11 mouse cellular contexts compared by ENCODE assay signal in the genomic region with DNA sequence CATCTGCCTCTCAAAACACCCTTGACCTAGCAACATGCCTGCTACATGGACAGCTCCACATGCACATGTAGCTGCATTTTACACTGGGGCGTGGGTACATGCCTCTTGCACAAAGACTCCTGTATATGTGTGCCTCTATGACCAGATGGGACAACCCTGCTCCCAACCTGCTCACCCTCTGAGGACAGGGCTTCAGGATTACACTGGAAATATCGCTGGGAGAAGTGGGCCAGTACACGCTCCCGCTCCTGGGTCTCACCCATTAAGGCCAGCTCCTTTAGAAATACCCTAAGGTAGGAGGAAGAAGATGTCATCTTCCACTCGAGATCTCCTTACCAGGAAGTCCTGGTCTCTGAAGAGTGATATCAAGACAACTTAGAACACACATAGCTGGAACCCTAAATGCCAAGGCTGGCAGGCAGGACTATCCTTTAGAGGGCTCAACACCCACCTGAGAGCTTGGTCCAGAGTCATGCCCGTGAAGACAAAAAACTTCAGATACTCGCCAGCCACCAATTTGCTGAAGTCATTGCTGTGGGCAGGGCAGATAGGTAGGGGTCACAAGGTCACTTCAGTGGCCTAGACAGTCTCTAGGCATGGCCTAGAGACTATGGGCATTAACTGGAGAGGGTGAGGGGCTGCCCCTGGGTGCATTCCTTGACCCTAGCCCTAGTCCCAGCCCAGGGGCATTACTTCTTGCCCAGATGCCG. TPM values are rescaled to one million over a fixed set of nuclear protein-coding genes. Genes with fewer than 3 reads are reported as not detected.
DNase-seq lines count a peak whose midpoint lies in the region; ATAC-seq and TF ChIP-seq lines count a peak whose summit lies in the region.
"Had no signal": no experiment of that assay in that cellular context is flagged by ENCODE, and none has a peak within 500 bp of the region (broad histone marks: within the 10 kb centered on the region; RNA-seq: fewer than 3 reads in every experiment).

No protein-coding gene starts in this region.

- H3K9me3 ChIP-seq in midbrain, postnatal 0 days (ENCODE audit: low read length): no peaks in the 10 kb centered on the region
- H3K9me3 ChIP-seq: limb, embryonic 15.5 days had no signal

- DNase-seq in gastrocnemius, postnatal 10 days: peak; percentile 1
- no peak for DNase-seq in gastrocnemius, postnatal 25 days
- DNase-seq in right cerebral cortex, postnatal 10 days (ENCODE audit: low spot score in 2 of 2): peak; percentile 37 to 42
- no peak for DNase-seq in right cerebral cortex, adult 18-20 months
- DNase-seq in midbrain, postnatal 0 days (ENCODE audit: low spot score): no peak
- DNase-seq in kidney, postnatal 25 days: no peak
- DNase-seq: thymus, postnatal 36 days had no signal

- TF ChIP-seq POLR2A in cortical plate, adult 2 months (IDR thresholded peaks at IDR 0.05; ENCODE audit: extremely low read depth, insufficient read depth, low read length): no peak

- no peak overlapping the region for H3K9ac ChIP-seq in midbrain, postnatal 0 days (replicated peaks; ENCODE audit: low read length, poor library complexity, severe bottlenecking)
- H3K9ac ChIP-seq: limb, embryonic 15.5 days had no signal

- peaks cover 11% of the 10 kb centered on the region for H3K4me1 ChIP-seq in cortical plate, adult 2 months (ENCODE audit: control insufficient read depth, insufficient read depth, low read length)
- peaks cover 43% of the 10 kb centered on the region for H3K4me1 ChIP-seq in midbrain, postnatal 0 days (ENCODE audit: insufficient read depth, low read length)

- 84% methylated on average over 8 of the region's 8 CpGs for WGBS in midbrain, postnatal 0 days

- H3K27me3 ChIP-seq in midbrain, postnatal 0 days (ENCODE audit: insufficient read depth, low read length): no peaks in the 10 kb centered on the region

- H3K27ac ChIP-seq in cortical plate, adult 2 months (ENCODE audit: insufficient read depth, low read length): 0 out of 2 replicates have a peak overlapping the region, but pooled peaks have one; percentile 14
- 0 out of 2 replicates have a peak overlapping the region, but pooled peaks have one; percentile 62 for H3K27ac ChIP-seq in midbrain, postnatal 0 days (ENCODE audit: low read depth, low read length)
- H3K27ac ChIP-seq: limb, embryonic 15.5 days had no signal

- no peak overlapping the region for H3K4me2 ChIP-seq in midbrain, postnatal 0 days (ENCODE audit: low read depth, low read length, poor library complexity, severe bottlenecking)
- H3K4me2 ChIP-seq: limb, embryonic 15.5 days had no signal

- no peak for ATAC-seq in midbrain, postnatal 0 days (ENCODE audit: low FRiP score)
- ATAC-seq: lung, postnatal 0 days had no signal

- TF ChIP-seq CTCF in cortical plate, adult 2 months (IDR thresholded peaks at IDR 0.05; ENCODE audit: extremely low read depth, insufficient read depth, low read length): no peak
- no peak for TF ChIP-seq CTCF in midbrain, postnatal 0 days (IDR thresholded peaks at IDR 0.05)

- H3K36me3 ChIP-seq in midbrain, postnatal 0 days (ENCODE audit: insufficient read depth, low read length): 0 out of 2 replicates have a peak, but pooled peaks cover 3% of the 10 kb centered on the region
- H3K36me3 ChIP-seq: limb, embryonic 15.5 days had no signal

- no peak overlapping the region for H3K4me3 ChIP-seq in cortical plate, adult 2 months (ENCODE audit: insufficient read depth, low read length)
- no peak overlapping the region for H3K4me3 ChIP-seq in midbrain, postnatal 0 days (ENCODE audit: low read depth, low read length)
- H3K4me3 ChIP-seq: limb, embryonic 15.5 days; myocyte had no signal

RNA-seq across cellular contexts. Expression of a gene that starts 6.7 kb away (rescaled TPM):
- 1 to 10 TPM; 2.2 to 2.6 TPM for total RNA-seq in gastrocnemius, postnatal 10 days (2021)
- total RNA-seq in gastrocnemius, postnatal 25 days (2021): under 1 TPM; 0.28 to 0.54 TPM
- 617 and 701 TPM in 2 replicates for polyA plus RNA-seq in cortical plate, adult 2 months (2012; rRNA removed)
- 471 and 481 TPM in 2 replicates for total RNA-seq in midbrain, postnatal 0 days (2014; rRNA removed)
- polyA plus RNA-seq in midbrain, postnatal 0 days (2015; fragmentation: Nextera tagmentation; extraction: Ambion mirVana): 179 and 185 TPM in 2 replicates

RNA-seq across cellular contexts. Expression of a gene that starts 7.8 kb away (rescaled TPM):
- 1 to 10 TPM; 2.7 to 3.7 TPM for total RNA-seq in gastrocnemius, postnatal 10 days (2021)
- 1 to 10 TPM; 2.9 TPM for total RNA-seq in gastrocnemius, postnatal 25 days (2021)
- polyA plus RNA-seq in cortical plate, adult 2 months (2012; rRNA removed): 42.8 and 42.9 TPM in 2 replicates
- 48.3 and 57.8 TPM in 2 replicates for total RNA-seq in midbrain, postnatal 0 days (2014; rRNA removed)
- 55.2 and 56.8 TPM in 2 replicates for polyA plus RNA-seq in midbrain, postnatal 0 days (2015; fragmentation: Nextera tagmentation; extraction: Ambion mirVana)

RNA-seq across cellular contexts. Expression of a gene that starts 16.1 kb away (rescaled TPM):
- total RNA-seq in gastrocnemius, postnatal 10 days (2021): 10 to 100 TPM; 10.4 to 14.3 TPM
- total RNA-seq in gastrocnemius, postnatal 25 days (2021): 1 to 10 TPM; 7.2 to 8.5 TPM
- polyA plus RNA-seq in cortical plate, adult 2 months (2012; rRNA removed): 2.4 and 2.8 TPM in 2 replicates
- total RNA-seq in midbrain, postnatal 0 days (2014; rRNA removed): 3.1 and 4.5 TPM in 2 replicates
- 2.3 and 2.4 TPM in 2 replicates for polyA plus RNA-seq in midbrain, postnatal 0 days (2015; fragmentation: Nextera tagmentation; extraction: Ambion mirVana)

RNA-seq across cellular contexts. Expression of a gene that starts 18.3 kb away (rescaled TPM):
- 10 to 100 TPM; 88.3 TPM for total RNA-seq in gastrocnemius, postnatal 10 days (2021)
- 10 to 100 TPM; 56.1 to 56.5 TPM for total RNA-seq in gastrocnemius, postnatal 25 days (2021)
- 233 and 235 TPM in 2 replicates for polyA plus RNA-seq in cortical plate, adult 2 months (2012; rRNA removed)
- 157 and 177 TPM in 2 replicates for total RNA-seq in midbrain, postnatal 0 days (2014; rRNA removed)
- polyA plus RNA-seq in midbrain, postnatal 0 days (2015; fragmentation: Nextera tagmentation; extraction: Ambion mirVana): 314 and 337 TPM in 2 replicates

RNA-seq across cellular contexts. Expression of a gene that starts 20.7 kb away (rescaled TPM):
- 1 to 10 TPM; 1.2 to 1.5 TPM for total RNA-seq in gastrocnemius, postnatal 10 days (2021)
- total RNA-seq in gastrocnemius, postnatal 25 days (2021): 1 to 10 TPM; 1.0 to 1.2 TPM
- polyA plus RNA-seq in cortical plate, adult 2 months (2012; rRNA removed): 35.9 and 40.5 TPM in 2 replicates
- 7.2 and 19.2 TPM in 2 replicates for total RNA-seq in midbrain, postnatal 0 days (2014; rRNA removed)
- polyA plus RNA-seq in midbrain, postnatal 0 days (2015; fragmentation: Nextera tagmentation; extraction: Ambion mirVana): 10.6 and 11.4 TPM in 2 replicates

Comparison
In these comparisons a context has a peak if more than half of its experiments do, and no peak if none do; other contexts are left out.
1. DNase-seq: peak in gastrocnemius, postnatal 10 days (single experiment) and right cerebral cortex, postnatal 10 days (2 of 2); none in gastrocnemius, postnatal 25 days (single experiment), right cerebral cortex, adult 18-20 months (single experiment), midbrain, postnatal 0 days (single experiment) and kidney, postnatal 25 days (0 of 2).
2. RNA of a gene that starts 6.7 kb away (total RNA-seq): 471 to 481 TPM in midbrain, postnatal 0 days; 2.2 to 2.6 TPM in gastrocnemius, postnatal 10 days and 0.28 to 0.54 TPM in gastrocnemius, postnatal 25 days; every median in the first group is over 100 times any median in the second.
3. RNA of a gene that starts 7.8 kb away (total RNA-seq): 48.3 to 57.8 TPM in midbrain, postnatal 0 days; 2.7 to 3.7 TPM in gastrocnemius, postnatal 10 days and 2.9 TPM in gastrocnemius, postnatal 25 days; every median in the first group is over 10 times any median in the second.